Mouse (Mus musculus): ENCODE results near the gene Dbx2. TPM values are rescaled to one million over a fixed set of nuclear protein-coding genes. Genes with fewer than 3 reads are reported as not detected.

Gene Dbx2
- total and polyA plus RNA-seq, 3 experiments, result 0.04 to 0.15 TPM; not detected in 1

- Histone ChIP-seq H3K4me1 (ENCODE audit: control insufficient read depth in 1 of 2, insufficient read depth in 2 of 2, low read length in 2 of 2) (peaks cover 19 to 29% of the 10 kb centered on the region in 2 experiments), H3K9ac (ENCODE audit: control insufficient read depth, low read depth, low read length, poor library complexity, severe bottlenecking) (no peak overlapping the region; the same call in 1 of the 2 replicates), H3K9me3 (replicated peaks; ENCODE audit: insufficient read depth, low read length) (no peaks in the 10 kb centered on the region), H3K79me2 (ENCODE audit: control insufficient read depth, insufficient read depth, low read length, poor library complexity) (no peaks in the 10 kb centered on the region), H3K27ac (ENCODE audit: control insufficient read depth, low read depth, low read length) (peak overlapping the region; percentile 97), H3K36me3 (ENCODE audit: control insufficient read depth in 1 of 2, insufficient read depth in 2 of 2, low read length in 2 of 2) (peaks cover 0 to 38% of the 10 kb centered on the region in 2 experiments; a peak in 2 of 4 replicates), H3K27me3 (ENCODE audit: control insufficient read depth in 1 of 2, insufficient read depth in 2 of 2, low read length in 2 of 2) (no peaks in the 10 kb centered on the region), H3K4me3 (ENCODE audit: control insufficient read depth in 1 of 2, insufficient read depth in 1 of 2, low read depth in 2 of 2, low read length in 2 of 2) (peak overlapping the region in 1 of 2 experiments; percentile 2; a peak in 1 of 4 replicates)
- DNase-seq (ENCODE audit: low read depth, low spot score), result peak; percentile 94
- TF ChIP-seq CHD1 (IDR thresholded peaks at IDR 0.05; ENCODE audit: low read depth, low read length) (no peak), USF1 (IDR thresholded peaks at IDR 0.05; ENCODE audit: low read depth, low read length) (no peak), MYC (IDR thresholded peaks at IDR 0.05; ENCODE audit: low read depth, low read length) (peak; percentile 81), TAL1 (IDR thresholded peaks at IDR 0.05; ENCODE audit: low read length) (peak; percentile 72), JUND (IDR thresholded peaks at IDR 0.05; ENCODE audit: low read depth, low read length) (no peak), ETS1 (IDR thresholded peaks at IDR 0.05; ENCODE audit: low read depth, low read length) (peak; percentile 97), TBP (IDR thresholded peaks at IDR 0.05; ENCODE audit: low read depth, low read length) (peak; percentile 10; the same call in 1 of the 2 replicates), ZC3H11A (IDR thresholded peaks at IDR 0.05; ENCODE audit: low read depth, low read length) (no peak), MAX (IDR thresholded peaks at IDR 0.05; ENCODE audit: low read length) (no peak; the same call in 1 of the 2 replicates), POLR2AphosphoS2 (IDR thresholded peaks at IDR 0.05; ENCODE audit: low read length) (0 out of 2 replicates have a peak, but pooled peaks have one; percentile 52), TCF12 (IDR thresholded peaks at IDR 0.05; ENCODE audit: low read depth, low read length) (peak; percentile 100), GABPA (IDR thresholded peaks at IDR 0.05; ENCODE audit: low read depth, low read length) (no peak), POLR2AphosphoS5 (IDR thresholded peaks at IDR 0.05; ENCODE audit: borderline replicate concordance, low read depth, low read length) (no peak), SMC3 (IDR thresholded peaks at IDR 0.05; ENCODE audit: low read depth, low read length) (no peak), ZNF384 (IDR thresholded peaks at IDR 0.05; ENCODE audit: low read depth, low read length) (peak; percentile 87), EP300 (IDR thresholded peaks at IDR 0.05; ENCODE audit: low read depth in 1 of 2, low read length in 2 of 2) (peak; percentile 99), MAZ (IDR thresholded peaks at IDR 0.05; ENCODE audit: low read depth, low read length) (peak; percentile 39; the same call in 1 of the 2 replicates), KAT2A (conservative IDR thresholded peaks at IDR 0.05; ENCODE audit: low read depth, low read length) (no peak; the same call in 1 of the 2 replicates), CHD2 (IDR thresholded peaks at IDR 0.05; ENCODE audit: low read length) (no peak; the same call in 1 of the 2 replicates), MYB (IDR thresholded peaks at IDR 0.05; ENCODE audit: low read depth, low read length) (peak; percentile 80; the same call in 1 of the 2 replicates), ELF1 (IDR thresholded peaks at IDR 0.05; ENCODE audit: low read depth, low read length) (no peak), MAFK (IDR thresholded peaks at IDR 0.05; ENCODE audit: borderline replicate concordance, low read depth, low read length) (no peak; the same call in 1 of the 2 replicates), UBTF (IDR thresholded peaks at IDR 0.05; ENCODE audit: borderline replicate concordance, insufficient read depth, low read depth, low read length) (no peak), USF2 (IDR thresholded peaks at IDR 0.05; ENCODE audit: borderline replicate concordance in 1 of 2, insufficient read depth in 1 of 2, low read depth in 1 of 2, low read length in 2 of 2) (no peak), SIN3A (IDR thresholded peaks at IDR 0.05; ENCODE audit: low read length) (peak; percentile 89), GATA1 (IDR thresholded peaks at IDR 0.05; ENCODE audit: low read depth, low read length) (peak; percentile 100), MEF2A (IDR thresholded peaks at IDR 0.05; ENCODE audit: extremely low read depth, insufficient replicate concordance, low read depth, low read length, poor library complexity, severe bottlenecking) (peak; percentile 73; the same call in 1 of the 2 replicates), NELFE (IDR thresholded peaks at IDR 0.05; ENCODE audit: low read depth, low read length) (no peak), RAD21 (IDR thresholded peaks at IDR 0.05; ENCODE audit: low read depth, low read length) (no peak), POLR2A (IDR thresholded peaks at IDR 0.05; ENCODE audit: control insufficient read depth in 1 of 2, insufficient read depth in 1 of 2, low read depth in 1 of 2, low read length in 2 of 2, poor library complexity in 1 of 2) (no peak), E2F4 (IDR thresholded peaks at IDR 0.05; ENCODE audit: borderline replicate concordance, low read depth, low read length) (no peak), NRF1 (IDR thresholded peaks at IDR 0.05; ENCODE audit: insufficient read depth, low read depth, low read length, poor library complexity, severe bottlenecking) (no peak; the same call in 1 of the 2 replicates), BHLHE40 (IDR thresholded peaks at IDR 0.05; ENCODE audit: borderline replicate concordance, low read depth, low read length) (peak; percentile 60; the same call in 1 of the 2 replicates), ZMIZ1 (IDR thresholded peaks at IDR 0.05; ENCODE audit: low read depth, low read length) (peak; percentile 59; the same call in 1 of the 2 replicates), RCOR1 (IDR thresholded peaks at IDR 0.05; ENCODE audit: low read depth, low read length) (peak; percentile 86), MXI1 (IDR thresholded peaks at IDR 0.05; ENCODE audit: low read depth, low read length) (0 out of 2 replicates have a peak, but pooled peaks have one; percentile 40)
Measured at GRCm38 (mm10) chr15:95660368-95660767, 4.6 kb upstream of the Dbx2 start.

Data from MEL (cell line).